Mouse (Mus musculus) midbrain, embryonic 16.5 days (tissue): ENCODE data around the gene Grhl1. TPM values are rescaled to one million over a fixed set of nuclear protein-coding genes. Genes with fewer than 3 reads are reported as not detected.

Experiments used
- ATAC-seq: fragments of 200-750 bp; cut with Nextera tagmentation; 2 replicates; pipeline ENCODE4 v1.8.0; 2017; ENCODE audit warnings: moderate TSS enrichment
- H3K27ac ChIP-seq: fragments of 300-500 bp; sonication (generic); 2 replicates; pipeline ENCODE4 v1.5.1; 2014; ENCODE audit warnings: mild to moderate bottlenecking, low read length, mixed read lengths
- H3K27me3 ChIP-seq: fragments of 300-500 bp; sonication (generic); 2 replicates; pipeline ENCODE4 v1.6.1; 2014; ENCODE audit warnings: low read depth, low read length, mixed read lengths; ENCODE audit not compliant: control insufficient read depth, insufficient read depth
- H3K36me3 ChIP-seq: fragments of 300-500 bp; sonication (generic); 2 replicates; pipeline ENCODE4 v1.6.1; 2014; ENCODE audit warnings: mild to moderate bottlenecking, low read length, moderate library complexity, mixed read lengths; ENCODE audit not compliant: control insufficient read depth, insufficient read depth
- H3K4me1 ChIP-seq: fragments of 300-500 bp; sonication (generic); 2 replicates; pipeline ENCODE4 v1.6.1; 2014; ENCODE audit warnings: mild to moderate bottlenecking, low read length, mixed read lengths; ENCODE audit not compliant: control insufficient read depth, insufficient read depth
- H3K4me2 ChIP-seq: fragments of 300-500 bp; sonication (generic); 2 replicates; pipeline ENCODE4 v1.6.1; 2014; ENCODE audit warnings: mild to moderate bottlenecking, low read length, mixed read lengths
- H3K4me3 ChIP-seq: fragments of 300-500 bp; sonication (generic); 2 replicates; pipeline ENCODE4 v1.5.1; 2014; ENCODE audit warnings: low read depth, mild to moderate bottlenecking, low read length, moderate library complexity, mixed read lengths
- H3K9ac ChIP-seq: fragments of 300-500 bp; sonication (generic); 2 replicates; pipeline ENCODE4 v1.6.1; 2014; ENCODE audit warnings: low read depth, low read length, mixed read lengths
- H3K9me3 ChIP-seq: fragments of 300-500 bp; sonication (generic); replicated peaks from 2 replicates; pipeline ENCODE4 v1.6.1; 2014; ENCODE audit warnings: mild to moderate bottlenecking, low read length, mixed read lengths; ENCODE audit not compliant: control insufficient read depth, poor library complexity, severe bottlenecking
- WGBS: fragments of 180-500 bp; shearing (Covaris S2); extraction: QIAGEN DNeasy Blood & Tissue Kit; methylation state at CpG from one replicate; pipeline ENCODE4 v1.1.7; 2014; 5-methylcytosine and 5-hydroxymethylcytosine counted together
- polyA plus RNA-seq: library from polyadenylated mRNA; unstranded; fragments of >200 nt; fragmentation: Nextera tagmentation; extraction: Ambion mirVana; gene quantifications from 2 replicates; pipeline ENCODE4 v1.2.1, GENCODE M21; 2015

Grhl1 gene
- polyA plus RNA-seq, 1 experiment from 2014 or later, result 1.7 TPM

GRCm38 (mm10) chr12:24583653-24584052, 11.6 kb downstream of the Grhl1 start:
- 81% methylated on average over 3 of the region's 3 CpGs for WGBS
- H3K9ac ChIP-seq, result no peak overlapping the region
- H3K27me3 ChIP-seq, result no peaks in the 10 kb centered on the region
- no peaks in the 10 kb centered on the region for H3K4me1 ChIP-seq
- ATAC-seq, result no peak
- H3K27ac ChIP-seq, result no peak overlapping the region
- no peak overlapping the region for H3K4me3 ChIP-seq
- H3K36me3 ChIP-seq, result no peaks in the 10 kb centered on the region
- no peaks in the 10 kb centered on the region for H3K9me3 ChIP-seq
- no peak overlapping the region for H3K4me2 ChIP-seq

DNA sequence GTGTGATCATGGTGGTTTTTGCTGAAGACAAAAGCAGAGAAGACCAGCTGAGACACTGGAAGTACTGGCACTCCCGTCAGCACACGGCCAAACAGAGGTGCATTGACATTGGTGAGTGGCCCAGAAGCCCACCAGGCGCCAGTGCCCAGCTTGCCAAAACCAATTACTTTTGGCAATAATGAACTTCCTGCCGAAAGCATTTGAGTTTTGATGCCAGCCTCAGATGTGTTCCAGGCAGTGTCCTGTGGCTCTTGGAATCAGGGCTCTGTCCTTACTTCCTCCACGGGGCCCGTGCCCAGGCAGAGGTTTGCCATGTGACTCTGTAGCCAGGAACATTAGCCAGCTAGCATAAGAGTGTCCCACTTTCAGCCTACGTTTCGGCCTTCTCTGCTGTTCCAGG, 12.8 kb downstream of the Grhl1 start:
- ATAC-seq, result no peak
- WGBS, result 88% methylated on average over 8 of the region's 8 CpGs
- Histone ChIP-seq H3K4me3 (no peak overlapping the region), H3K36me3 (no peaks in the 10 kb centered on the region), H3K9ac (no peak overlapping the region), H3K9me3 (no peaks in the 10 kb centered on the region), H3K4me2 (no peak overlapping the region), H3K27ac (no peak overlapping the region), H3K27me3 (no peaks in the 10 kb centered on the region), H3K4me1 (no peaks in the 10 kb centered on the region)

GRCm38 (mm10) chr12:24586193-24586592, 14.1 kb downstream of the Grhl1 start:
- Histone ChIP-seq H3K9ac (no peak overlapping the region), H3K4me2 (no peak overlapping the region), H3K27ac (no peak overlapping the region), H3K9me3 (no peaks in the 10 kb centered on the region), H3K4me3 (no peak overlapping the region), H3K4me1 (no peaks in the 10 kb centered on the region), H3K36me3 (no peaks in the 10 kb centered on the region), H3K27me3 (no peaks in the 10 kb centered on the region)
- no peak for ATAC-seq
- WGBS, result 78% methylated on average over 7 of the region's 7 CpGs

DNA sequence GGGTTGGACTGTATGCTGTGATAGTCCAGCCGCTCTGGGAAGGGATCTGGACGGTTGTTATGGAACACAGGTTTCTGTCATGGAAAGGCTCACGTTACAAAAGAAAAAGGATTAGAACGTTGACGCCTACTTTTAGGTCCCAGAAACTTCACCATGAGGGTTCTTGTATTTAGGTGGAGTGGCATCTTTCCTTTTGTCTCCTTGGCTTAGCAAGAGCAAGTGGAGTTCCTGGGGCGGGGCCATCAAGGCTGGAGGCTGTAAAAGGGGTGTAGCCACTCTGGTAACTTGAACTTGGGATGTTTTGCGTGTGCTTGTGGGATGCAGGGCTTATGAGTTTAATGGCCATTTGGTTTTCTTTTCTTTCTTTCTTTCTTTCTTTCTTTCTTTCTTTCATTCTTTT, 18.3 kb downstream of the Grhl1 start:
- Histone ChIP-seq H3K9me3 (no peaks in the 10 kb centered on the region), H3K27me3 (no peaks in the 10 kb centered on the region), H3K9ac (no peak overlapping the region), H3K4me2 (no peak overlapping the region), H3K27ac (no peak overlapping the region), H3K4me3 (no peak overlapping the region), H3K36me3 (no peaks in the 10 kb centered on the region), H3K4me1 (no peaks in the 10 kb centered on the region)
- 75% methylated on average over 7 of the region's 7 CpGs for WGBS
- ATAC-seq, result no peak

DNA sequence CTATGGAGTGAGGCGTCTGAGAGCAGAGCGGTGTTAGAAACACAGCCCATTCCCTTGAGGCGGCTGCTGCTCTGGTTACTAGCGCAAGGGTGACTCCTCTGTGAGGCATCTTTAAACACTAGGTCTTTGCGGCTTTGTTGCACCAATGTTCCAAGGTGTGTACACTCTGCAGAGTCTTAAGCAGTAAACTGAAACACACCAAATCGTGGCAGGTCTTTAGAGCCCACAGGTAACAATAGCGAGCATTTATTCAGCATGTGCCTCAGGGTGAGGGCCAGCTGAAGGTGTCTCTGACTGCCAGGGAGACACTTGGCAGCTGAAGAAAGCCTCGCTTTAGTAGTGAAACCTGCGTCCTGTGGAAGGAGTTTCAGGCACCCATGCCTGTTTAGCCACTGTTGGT, 20.0 kb downstream of the Grhl1 start:
- Histone ChIP-seq H3K4me1 (no peaks in the 10 kb centered on the region), H3K27ac (no peak overlapping the region), H3K36me3 (no peaks in the 10 kb centered on the region), H3K27me3 (no peaks in the 10 kb centered on the region), H3K9ac (no peak overlapping the region), H3K4me2 (no peak overlapping the region), H3K9me3 (no peaks in the 10 kb centered on the region), H3K4me3 (no peak overlapping the region)
- 82% methylated on average over 9 of the region's 9 CpGs for WGBS
- no peak for ATAC-seq

DNA sequence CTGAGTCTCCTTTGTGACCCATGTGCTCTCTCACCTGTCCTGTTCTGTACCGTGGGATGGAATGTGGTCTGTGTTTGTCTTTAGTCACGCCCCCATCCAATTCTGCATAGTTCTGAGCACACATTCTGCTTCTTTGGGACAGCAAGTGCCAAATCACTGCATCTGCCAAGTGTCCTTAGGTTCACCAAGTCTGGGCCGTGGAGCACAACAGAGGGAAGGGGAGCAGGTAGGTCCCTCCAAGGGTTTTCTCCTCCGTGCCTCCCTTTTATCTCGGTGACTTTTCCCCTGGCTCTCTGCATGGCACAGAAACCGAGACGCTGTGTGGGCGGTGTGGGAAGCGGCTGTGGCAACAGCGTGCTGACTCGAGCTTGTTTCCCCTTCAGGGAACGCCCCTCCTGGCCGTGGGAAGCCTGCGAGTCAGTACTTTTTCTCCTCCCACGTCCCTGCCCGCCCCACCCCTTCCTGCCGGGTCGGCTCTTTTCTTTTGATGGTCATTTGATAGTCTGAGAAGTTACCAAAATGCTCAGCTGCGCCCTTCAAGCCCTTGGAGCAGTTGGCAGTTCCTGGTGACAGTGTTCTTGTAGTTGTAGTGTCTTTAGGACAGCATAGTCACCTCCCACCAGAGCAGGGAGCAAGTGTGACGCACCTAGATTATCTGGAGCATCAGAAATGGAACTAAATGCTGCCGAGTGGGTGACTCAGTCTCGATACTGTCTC, 21.0 kb downstream of the Grhl1 start:
- Histone ChIP-seq H3K4me1 (no peaks in the 10 kb centered on the region), H3K27ac (no peak overlapping the region), H3K9me3 (no peaks in the 10 kb centered on the region), H3K36me3 (no peaks in the 10 kb centered on the region), H3K4me3 (no peak overlapping the region), H3K9ac (no peak overlapping the region), H3K27me3 (no peaks in the 10 kb centered on the region), H3K4me2 (peak overlapping the region; percentile 31)
- ATAC-seq, result peak; percentile 54; the same call in 1 of the 2 replicates
- 24% methylated on average over 22 of the region's 22 CpGs for WGBS

DNA sequence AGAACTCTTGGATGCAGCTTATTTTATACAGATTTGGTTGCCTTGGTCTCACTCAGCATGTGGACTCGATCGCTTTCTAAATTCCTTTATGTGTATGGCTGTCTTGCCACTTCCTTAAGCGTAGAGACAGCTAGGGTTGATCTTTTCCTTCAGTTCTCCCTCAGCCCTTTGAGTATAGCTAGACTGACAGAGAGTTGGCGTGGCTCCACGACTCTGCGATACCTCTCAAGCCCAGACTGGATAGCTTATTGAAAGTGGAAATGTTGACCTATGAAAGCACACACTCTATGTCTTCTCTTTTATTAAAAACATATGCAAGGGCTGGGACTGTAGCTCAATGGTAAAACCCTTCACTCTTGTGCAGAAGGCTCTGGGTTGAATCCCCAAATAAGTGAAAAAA, 25.3 kb downstream of the Grhl1 start:
- H3K4me1 ChIP-seq, result no peaks in the 10 kb centered on the region
- ATAC-seq, result no peak
- no peak overlapping the region for H3K4me3 ChIP-seq
- H3K27ac ChIP-seq, result no peak overlapping the region
- no peaks in the 10 kb centered on the region for H3K36me3 ChIP-seq
- no peak overlapping the region for H3K4me2 ChIP-seq
- H3K27me3 ChIP-seq, result no peaks in the 10 kb centered on the region
- WGBS, result 80% methylated on average over 6 of the region's 6 CpGs
- H3K9me3 ChIP-seq, result no peaks in the 10 kb centered on the region
- no peak overlapping the region for H3K9ac ChIP-seq

GRCm38 (mm10) chr12:24599366-24599895, 27.3 kb downstream of the Grhl1 start:
- H3K27me3 ChIP-seq, result no peaks in the 10 kb centered on the region
- H3K9ac ChIP-seq, result no peak overlapping the region
- H3K9me3 ChIP-seq, result no peaks in the 10 kb centered on the region
- H3K4me3 ChIP-seq, result no peak overlapping the region
- no peaks in the 10 kb centered on the region for H3K36me3 ChIP-seq
- no peak for ATAC-seq
- H3K27ac ChIP-seq, result no peak overlapping the region
- no peaks in the 10 kb centered on the region for H3K4me1 ChIP-seq
- H3K4me2 ChIP-seq, result no peak overlapping the region
- 66% methylated on average over 8 of the region's 8 CpGs for WGBS

- no peaks in the 10 kb centered on the region for H3K36me3 ChIP-seq
- no peaks in the 10 kb centered on the region for H3K27me3 ChIP-seq
- no peak overlapping the region for H3K4me3 ChIP-seq
- H3K9ac ChIP-seq, result no peak overlapping the region
- H3K9me3 ChIP-seq, result no peaks in the 10 kb centered on the region
- H3K4me2 ChIP-seq, result no peak overlapping the region
- ATAC-seq, result no peak
- WGBS, result 88% methylated on average over 7 of the region's 7 CpGs
- H3K4me1 ChIP-seq, result no peaks in the 10 kb centered on the region
- no peak overlapping the region for H3K27ac ChIP-seq
Measured at GRCm38 (mm10) chr12:24600074-24600473, 28.0 kb downstream of the Grhl1 start.
